Mouse (Mus musculus): Measurements from ENCODE around the gene Jak3.

DNA sequence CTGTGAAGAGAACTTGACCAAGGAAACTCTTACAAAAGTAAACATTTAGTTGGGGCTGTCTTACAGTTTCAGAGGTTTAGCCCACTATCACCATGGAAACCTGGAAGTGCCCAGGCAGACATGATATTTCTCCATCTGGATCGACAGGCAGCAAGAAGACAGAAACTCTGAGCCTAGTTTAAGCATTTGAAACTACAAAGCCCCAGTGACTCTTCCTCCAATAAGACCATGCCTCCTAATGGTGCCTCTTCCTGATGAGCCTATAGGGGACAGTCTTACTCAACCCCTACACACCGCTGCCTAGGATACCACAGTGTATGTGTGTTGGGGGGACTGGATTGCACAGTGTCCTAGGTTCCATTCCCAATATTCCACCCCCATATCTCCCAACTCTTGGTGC is 2.0 kb upstream of the Jak3 start:
- TF ChIP-seq POLR2A (IDR thresholded peaks at IDR 0.05; ENCODE audit: low read depth, low read length) (no peak), CTCF (IDR thresholded peaks at IDR 0.05; ENCODE audit: extremely low read depth, insufficient read length, insufficient replicate concordance, low read depth, low read length) (no peak)

Measured in small intestine, adult 2 months (tissue).